Mouse (Mus musculus): ENCODE data around the gene Adap1. TPM values are rescaled to one million over a fixed set of nuclear protein-coding genes. Genes with fewer than 3 reads are reported as not detected.

Adap1 gene
- polyA plus RNA-seq, 1 experiment, result 7.8 TPM

- TF ChIP-seq CTCF (IDR thresholded peaks at IDR 0.05; ENCODE audit: control insufficient read depth, insufficient read depth, insufficient replicate concordance, low read depth, low read length) (no peak), POLR2A (IDR thresholded peaks at IDR 0.05; ENCODE audit: control insufficient read depth, low read depth, low read length) (no peak)
- H3K27ac ChIP-seq (ENCODE audit: control insufficient read depth, insufficient read depth, low read depth, low read length), result no peak overlapping the region
- H3K4me1 ChIP-seq (ENCODE audit: control insufficient read depth, insufficient read depth, low read length), result peaks cover 12% of the 10 kb centered on the region
- no peak overlapping the region for H3K4me3 ChIP-seq (ENCODE audit: control insufficient read depth, low read depth, low read length)
- H3K36me3 ChIP-seq (ENCODE audit: control insufficient read depth, insufficient read depth, low read length), result no peaks in the 10 kb centered on the region
- no peaks in the 10 kb centered on the region for H3K27me3 ChIP-seq (ENCODE audit: control insufficient read depth, insufficient read depth, low read length)
These were observed 14.9 kb downstream of the Adap1 start for GRCm38 (mm10) chr5:139310477-139310876.

- Histone ChIP-seq H3K4me1 (ENCODE audit: control insufficient read depth, insufficient read depth, low read length) (peaks cover 12% of the 10 kb centered on the region), H3K36me3 (ENCODE audit: control insufficient read depth, insufficient read depth, low read length) (no peaks in the 10 kb centered on the region), H3K27ac (ENCODE audit: control insufficient read depth, insufficient read depth, low read depth, low read length) (no peak overlapping the region), H3K4me3 (ENCODE audit: control insufficient read depth, low read depth, low read length) (no peak overlapping the region), H3K27me3 (ENCODE audit: control insufficient read depth, insufficient read depth, low read length) (no peaks in the 10 kb centered on the region)
- TF ChIP-seq CTCF (IDR thresholded peaks at IDR 0.05; ENCODE audit: control insufficient read depth, insufficient read depth, insufficient replicate concordance, low read depth, low read length) (no peak), POLR2A (IDR thresholded peaks at IDR 0.05; ENCODE audit: control insufficient read depth, low read depth, low read length) (no peak)
These were observed 15.5 kb downstream of the Adap1 start for GRCm38 (mm10) chr5:139309946-139310345.

- no peak for TF ChIP-seq CTCF (IDR thresholded peaks at IDR 0.05; ENCODE audit: control insufficient read depth, insufficient read depth, insufficient replicate concordance, low read depth, low read length)
- no peak for TF ChIP-seq POLR2A (IDR thresholded peaks at IDR 0.05; ENCODE audit: control insufficient read depth, low read depth, low read length)
- H3K4me3 ChIP-seq (ENCODE audit: control insufficient read depth, low read depth, low read length), result no peak overlapping the region
- no peaks in the 10 kb centered on the region for H3K36me3 ChIP-seq (ENCODE audit: control insufficient read depth, insufficient read depth, low read length)
- no peaks in the 10 kb centered on the region for H3K27me3 ChIP-seq (ENCODE audit: control insufficient read depth, insufficient read depth, low read length)
- peaks cover 12% of the 10 kb centered on the region for H3K4me1 ChIP-seq (ENCODE audit: control insufficient read depth, insufficient read depth, low read length)
- H3K27ac ChIP-seq (ENCODE audit: control insufficient read depth, insufficient read depth, low read depth, low read length), result no peak overlapping the region
These were observed 21.8 kb downstream of the Adap1 start for GRCm38 (mm10) chr5:139303646-139304061.

GRCm38 (mm10) chr5:139302101-139302500 lies 23.3 kb downstream of the Adap1 start:
- no peak overlapping the region for H3K4me3 ChIP-seq (ENCODE audit: control insufficient read depth, low read depth, low read length)
- H3K36me3 ChIP-seq (ENCODE audit: control insufficient read depth, insufficient read depth, low read length), result no peaks in the 10 kb centered on the region
- no peak overlapping the region for H3K27ac ChIP-seq (ENCODE audit: control insufficient read depth, insufficient read depth, low read depth, low read length)
- TF ChIP-seq CTCF (IDR thresholded peaks at IDR 0.05; ENCODE audit: control insufficient read depth, insufficient read depth, insufficient replicate concordance, low read depth, low read length), result no peak
- TF ChIP-seq POLR2A (IDR thresholded peaks at IDR 0.05; ENCODE audit: control insufficient read depth, low read depth, low read length), result no peak
- peaks cover 6% of the 10 kb centered on the region for H3K4me1 ChIP-seq (ENCODE audit: control insufficient read depth, insufficient read depth, low read length)
- H3K27me3 ChIP-seq (ENCODE audit: control insufficient read depth, insufficient read depth, low read length), result no peaks in the 10 kb centered on the region

- TF ChIP-seq CTCF (IDR thresholded peaks at IDR 0.05; ENCODE audit: control insufficient read depth, insufficient read depth, insufficient replicate concordance, low read depth, low read length), result no peak
- TF ChIP-seq POLR2A (IDR thresholded peaks at IDR 0.05; ENCODE audit: control insufficient read depth, low read depth, low read length), result no peak
- H3K36me3 ChIP-seq (ENCODE audit: control insufficient read depth, insufficient read depth, low read length), result no peaks in the 10 kb centered on the region
- no peak overlapping the region for H3K4me3 ChIP-seq (ENCODE audit: control insufficient read depth, low read depth, low read length)
- no peaks in the 10 kb centered on the region for H3K4me1 ChIP-seq (ENCODE audit: control insufficient read depth, insufficient read depth, low read length)
- H3K27me3 ChIP-seq (ENCODE audit: control insufficient read depth, insufficient read depth, low read length), result no peaks in the 10 kb centered on the region
- no peak overlapping the region for H3K27ac ChIP-seq (ENCODE audit: control insufficient read depth, insufficient read depth, low read depth, low read length)
These were observed 27.7 kb downstream of the Adap1 start for GRCm38 (mm10) chr5:139297745-139298144.

- TF ChIP-seq CTCF (IDR thresholded peaks at IDR 0.05; ENCODE audit: control insufficient read depth, insufficient read depth, insufficient replicate concordance, low read depth, low read length) (no peak), POLR2A (IDR thresholded peaks at IDR 0.05; ENCODE audit: control insufficient read depth, low read depth, low read length) (no peak)
- no peak overlapping the region for H3K4me3 ChIP-seq (ENCODE audit: control insufficient read depth, low read depth, low read length)
- H3K36me3 ChIP-seq (ENCODE audit: control insufficient read depth, insufficient read depth, low read length), result no peaks in the 10 kb centered on the region
- H3K27ac ChIP-seq (ENCODE audit: control insufficient read depth, insufficient read depth, low read depth, low read length), result no peak overlapping the region
- no peaks in the 10 kb centered on the region for H3K27me3 ChIP-seq (ENCODE audit: control insufficient read depth, insufficient read depth, low read length)
- no peaks in the 10 kb centered on the region for H3K4me1 ChIP-seq (ENCODE audit: control insufficient read depth, insufficient read depth, low read length)
These were observed 28.3 kb downstream of the Adap1 start for GRCm38 (mm10) chr5:139297092-139297491.

GRCm38 (mm10) chr5:139294089-139294488 lies 31.3 kb downstream of the Adap1 start:
- no peak overlapping the region for H3K27ac ChIP-seq (ENCODE audit: control insufficient read depth, insufficient read depth, low read depth, low read length)
- TF ChIP-seq CTCF (IDR thresholded peaks at IDR 0.05; ENCODE audit: control insufficient read depth, insufficient read depth, insufficient replicate concordance, low read depth, low read length) (no peak), POLR2A (IDR thresholded peaks at IDR 0.05; ENCODE audit: control insufficient read depth, low read depth, low read length) (no peak)
- no peaks in the 10 kb centered on the region for H3K27me3 ChIP-seq (ENCODE audit: control insufficient read depth, insufficient read depth, low read length)
- H3K4me1 ChIP-seq (ENCODE audit: control insufficient read depth, insufficient read depth, low read length), result no peaks in the 10 kb centered on the region
- no peaks in the 10 kb centered on the region for H3K36me3 ChIP-seq (ENCODE audit: control insufficient read depth, insufficient read depth, low read length)
- H3K4me3 ChIP-seq (ENCODE audit: control insufficient read depth, low read depth, low read length), result no peak overlapping the region
